Mouse (Mus musculus): ENCODE measurements around the gene Ube2dnl1.

Ube2dnl1 gene

GRCm38 (mm10) chrX:114904712-114905111, at the start of gene Ube2dnl1:
Gene Ube2dnl1 (plus strand): TSS chrX:114905012.
- no peak for DNase-seq (ENCODE audit: low spot score)

DNA sequence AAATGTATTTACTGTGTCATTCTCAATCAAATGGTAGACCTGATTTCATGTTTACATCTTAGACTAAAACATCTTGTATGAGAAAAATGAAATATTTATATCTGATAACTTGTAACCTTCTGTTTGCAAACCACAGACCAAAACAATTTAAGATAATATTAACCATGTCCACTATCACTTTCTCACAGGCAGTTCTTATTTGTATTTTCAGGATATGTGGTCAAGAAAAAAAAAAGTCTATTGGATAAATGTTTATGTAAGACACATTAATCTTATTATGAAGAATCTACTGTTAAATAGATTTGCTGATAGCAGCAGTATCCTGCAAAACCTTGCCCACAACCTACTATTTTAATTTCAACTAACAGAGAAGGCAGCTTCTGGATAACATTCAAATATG, 9.3 kb upstream of the Ube2dnl1 start:
- no peak for DNase-seq (ENCODE audit: low spot score)

DNA sequence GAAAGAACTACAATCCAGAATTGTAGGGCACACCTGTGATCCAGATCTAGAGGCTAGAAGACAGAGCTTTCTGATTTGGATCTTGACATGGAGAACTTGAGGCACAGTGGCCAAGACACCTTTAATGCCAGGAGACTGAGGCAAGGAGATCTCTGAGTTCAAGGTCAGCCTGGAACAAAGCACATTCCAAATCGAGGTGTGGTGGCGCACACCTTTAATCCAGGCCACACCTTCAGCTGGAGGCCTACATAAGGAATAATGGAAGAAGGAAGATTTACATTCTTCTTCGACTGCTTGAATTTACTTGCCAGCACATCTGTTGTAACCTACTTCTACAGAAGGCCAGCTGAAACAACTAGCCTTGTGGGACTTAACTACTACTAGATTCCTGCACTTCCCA, 7.3 kb upstream of the Ube2dnl1 start:
- no peak for DNase-seq (ENCODE audit: low spot score)

DNA sequence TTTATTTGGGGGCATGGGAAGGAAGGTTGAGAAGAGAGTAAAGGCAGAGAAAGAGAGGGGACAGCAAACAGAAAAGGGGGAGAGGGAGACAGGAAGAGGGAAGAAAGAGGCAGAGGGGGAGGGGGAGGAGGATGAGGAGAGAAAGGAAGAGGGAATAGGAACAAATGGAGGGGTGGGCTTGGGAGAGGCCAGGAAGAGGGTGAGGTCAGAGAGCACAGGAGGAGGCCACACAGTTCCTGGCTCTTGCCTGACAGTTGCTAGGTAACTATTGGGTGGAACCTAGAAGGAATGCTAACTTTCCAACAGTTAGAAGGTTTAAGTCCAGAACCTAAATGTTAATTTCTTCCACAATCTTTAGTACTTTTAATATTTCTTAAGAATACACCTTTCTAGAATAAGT, 1.4 kb upstream of the Ube2dnl1 start:
- no peak for DNase-seq (ENCODE audit: low spot score)

GRCm38 (mm10) chrX:114907282-114907681, 2.5 kb downstream of the Ube2dnl1 start, which contains the start of gene Ube2dnl2:
Gene Ube2dnl2 (plus strand): TSS chrX:114907582.
- no peak for DNase-seq (ENCODE audit: low spot score)

GRCm38 (mm10) chrX:114955066-114955465, 50.3 kb downstream of the Ube2dnl1 start:
- DNase-seq (ENCODE audit: low spot score), result no peak

Data from lung, postnatal 25 days (tissue).